Mouse (Mus musculus) stomach, postnatal 0 days (tissue): ENCODE data around the gene Nkx1-2.

ENCODE experiments used
- CTCF ChIP-seq: IDR thresholded peaks from 2 replicates; pipeline ENCODE4 v1.5.1; 2016; ENCODE audit warnings: antibody characterized with exemption, low read depth, mild to moderate bottlenecking, moderate library complexity
- EP300 ChIP-seq: optimal IDR thresholded peaks from 2 replicates; pipeline ENCODE3; 2016; ENCODE audit warnings: antibody characterized with exemption

GRCm38 (mm10) chr7:132572738-132573137 lies 26.7 kb downstream of the Nkx1-2 start:
- TF ChIP-seq CTCF (no peak), EP300 (no peak)
